Mouse (Mus musculus): ENCODE data around the gene Ankfy1.
"Not testable (repeated sequence)": the region's sequence is repeated elsewhere in the genome, so short reads cannot be mapped to it uniquely, and the experiment has no call there.

Gene Ankfy1

GRCm38 (mm10) chr11:72723165-72723564, 33.4 kb downstream of the Ankfy1 start:
- no peak for DNase-seq (ENCODE audit: low spot score)

GRCm38 (mm10) chr11:72723871-72724270, 34.1 kb downstream of the Ankfy1 start:
- no peak for DNase-seq (ENCODE audit: low spot score)

DNA sequence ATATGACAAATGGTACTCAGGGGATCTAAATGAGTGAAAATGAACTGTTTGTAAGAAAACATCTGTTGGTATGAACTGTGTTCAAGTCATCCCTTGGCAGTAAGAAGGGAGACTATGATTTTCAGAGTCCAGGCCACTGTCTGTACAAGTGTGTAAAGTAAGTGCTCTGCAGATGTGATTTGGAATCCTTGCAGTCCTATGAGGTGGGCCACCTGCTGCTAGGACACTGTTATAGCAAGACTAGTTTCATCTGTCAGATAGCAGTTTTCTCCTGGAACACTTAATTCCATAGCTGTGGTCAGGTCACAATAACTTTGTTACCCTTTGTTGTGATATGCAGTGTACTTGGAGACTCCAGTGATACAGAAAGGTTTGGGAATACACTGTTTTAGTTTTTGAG, 36.2 kb downstream of the Ankfy1 start:
- no peak for DNase-seq (ENCODE audit: low spot score)

GRCm38 (mm10) chr11:72733736-72734135, 43.9 kb downstream of the Ankfy1 start:
- no peak for DNase-seq (ENCODE audit: low spot score)

DNA sequence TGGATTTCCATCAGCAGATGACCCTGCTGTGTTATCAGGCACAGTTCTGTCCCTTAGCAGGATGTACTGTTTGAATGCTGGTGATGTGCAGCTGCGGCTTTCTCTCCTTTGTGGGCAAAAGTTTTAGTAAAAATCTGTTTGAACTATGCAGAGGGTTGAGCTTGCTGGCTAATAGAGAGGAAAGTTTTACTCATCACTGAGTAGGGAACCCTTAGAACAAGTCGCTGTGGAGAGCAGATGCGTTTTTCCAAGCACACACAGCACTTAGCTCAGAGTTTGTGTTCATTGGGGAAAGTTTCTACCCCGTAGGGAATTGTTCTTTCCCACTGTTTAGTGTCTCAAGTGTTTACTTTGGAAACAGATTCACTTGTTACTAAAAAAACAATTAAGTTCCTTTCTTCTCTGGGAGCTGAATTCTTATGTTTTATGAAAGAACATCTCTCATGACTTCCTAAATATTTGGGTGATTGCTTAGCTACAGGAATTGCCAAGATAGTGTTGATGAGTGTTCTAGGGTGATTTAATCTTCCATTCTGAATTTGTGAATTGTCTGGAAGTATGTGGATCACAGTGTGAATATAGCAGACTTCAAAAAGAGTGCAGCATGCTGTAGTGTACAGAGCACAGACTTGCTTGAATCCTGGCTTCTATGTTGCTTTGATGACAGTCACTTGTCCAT, 45.2 kb downstream of the Ankfy1 start:
- DNase-seq (ENCODE audit: low spot score) = no peak

DNA sequence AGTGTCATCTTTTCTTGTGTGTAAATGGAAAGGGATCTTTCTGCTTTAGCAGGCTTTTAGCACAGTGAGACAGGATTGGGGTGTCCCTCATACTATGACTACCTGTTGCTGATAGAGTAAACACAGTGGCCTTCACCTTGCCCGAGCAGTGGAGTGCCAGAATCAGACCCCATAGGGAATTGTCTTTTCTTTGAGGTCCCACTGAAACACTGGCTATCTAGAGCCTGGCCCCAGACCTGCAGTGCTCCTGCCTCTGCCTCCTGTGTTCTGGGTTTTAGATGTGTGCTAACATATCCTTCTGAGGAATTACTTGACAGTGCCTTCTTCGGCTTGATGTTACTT, 45.7 kb downstream of the Ankfy1 start:
- DNase-seq (ENCODE audit: low spot score) = no peak

GRCm38 (mm10) chr11:72736320-72736719, 46.5 kb downstream of the Ankfy1 start:
- DNase-seq (ENCODE audit: low spot score) = no peak

- not testable (repeated sequence) for DNase-seq (ENCODE audit: low spot score)
Observed at GRCm38 (mm10) chr11:72737517-72737916, 47.7 kb downstream of the Ankfy1 start.

DNA sequence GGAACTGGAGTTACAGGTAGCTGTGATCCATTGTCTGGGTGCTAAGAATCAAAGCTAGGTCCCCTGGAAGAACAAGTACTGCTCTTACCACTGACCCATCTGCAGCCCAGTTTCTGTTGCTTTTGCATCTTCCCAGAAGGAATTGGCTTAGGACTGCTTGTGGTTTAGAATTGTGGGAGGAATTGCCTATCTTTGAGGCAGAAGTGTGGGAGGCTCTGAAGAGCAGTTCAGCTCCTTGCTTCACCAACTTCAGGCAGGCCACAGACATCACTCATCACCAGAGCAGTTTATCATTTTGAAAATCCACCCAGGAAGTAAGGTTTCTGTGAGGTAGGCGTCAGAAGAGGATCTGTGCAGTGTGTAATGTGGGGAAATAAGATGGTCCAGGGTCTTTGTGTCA, 49.2 kb downstream of the Ankfy1 start:
- no peak for DNase-seq (ENCODE audit: low spot score)

GRCm38 (mm10) chr11:72751956-72752355, 62.1 kb downstream of the Ankfy1 start:
- DNase-seq (ENCODE audit: low spot score) = no peak

DNA sequence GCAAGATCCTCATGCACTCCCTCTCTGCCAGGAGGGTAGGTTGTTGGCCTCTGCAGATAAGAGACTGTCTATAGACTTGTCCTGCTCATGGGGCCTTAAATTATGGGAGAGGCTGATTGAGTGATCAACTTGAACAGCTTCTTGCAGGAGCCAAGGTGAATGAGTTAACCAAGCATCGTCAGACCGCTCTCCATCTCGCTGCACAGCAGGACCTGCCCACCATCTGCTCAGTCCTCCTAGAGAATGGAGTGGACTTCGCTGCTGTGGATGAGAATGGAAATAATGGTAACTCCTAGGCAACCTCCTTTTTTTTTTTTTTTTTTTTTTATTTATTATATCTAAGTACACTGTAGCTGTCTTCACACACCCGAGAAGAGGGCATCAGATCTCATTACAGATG, 68.5 kb downstream of the Ankfy1 start:
- DNase-seq (ENCODE audit: low spot score) = no peak

GRCm38 (mm10) chr11:72759581-72759980, 69.8 kb downstream of the Ankfy1 start:
- DNase-seq (ENCODE audit: low spot score) = no peak

GRCm38 (mm10) chr11:72760781-72761180, 71.0 kb downstream of the Ankfy1 start:
- DNase-seq (ENCODE audit: low spot score) = no peak

DNA sequence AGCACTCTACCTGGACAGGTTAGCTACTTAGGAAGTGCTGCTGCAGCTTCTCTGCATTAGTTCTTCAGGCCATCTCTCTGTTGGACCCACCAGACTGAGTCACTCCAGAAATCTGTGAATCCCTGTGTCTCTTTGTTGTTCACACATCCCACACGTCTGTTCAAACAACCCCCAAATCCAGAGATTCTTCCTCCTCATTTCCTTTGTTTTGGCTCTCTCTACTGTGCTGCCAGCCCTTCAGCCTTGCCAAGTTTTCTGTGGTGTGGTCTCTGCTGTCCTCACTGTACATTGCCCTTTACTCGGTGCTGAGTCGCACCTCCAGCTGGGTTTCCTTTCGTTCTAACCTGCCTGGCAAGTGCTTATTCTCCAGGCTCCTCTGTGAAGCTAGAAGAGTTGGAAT, 74.5 kb downstream of the Ankfy1 start:
- no peak for DNase-seq (ENCODE audit: low spot score)

- DNase-seq (ENCODE audit: low spot score) = no peak
Observed at GRCm38 (mm10) chr11:72767716-72768115, 77.9 kb downstream of the Ankfy1 start.

GRCm38 (mm10) chr11:72769061-72769460, 79.3 kb downstream of the Ankfy1 start:
- DNase-seq (ENCODE audit: low spot score) = no peak

- no peak for DNase-seq (ENCODE audit: low spot score)
Observed at GRCm38 (mm10) chr11:72770324-72770723, 80.5 kb downstream of the Ankfy1 start.

DNA sequence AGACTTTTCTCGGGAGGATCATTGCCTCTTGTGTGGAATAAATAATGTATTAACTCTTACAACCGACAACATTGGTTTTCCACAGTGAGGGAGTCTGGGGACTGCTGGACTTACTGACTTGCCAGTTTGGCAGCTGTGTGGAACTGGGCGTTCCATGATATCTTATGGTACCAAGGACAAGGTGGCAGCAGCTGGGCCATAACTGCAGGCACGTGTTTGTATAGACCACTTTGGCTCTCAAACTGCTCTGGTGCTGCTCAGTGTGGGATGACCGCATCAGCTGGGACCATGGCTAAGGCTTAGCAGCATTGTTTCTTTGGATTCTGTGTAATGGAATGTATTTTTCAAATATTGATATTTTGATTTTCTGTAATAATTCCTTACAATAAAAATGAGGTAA, 81.0 kb downstream of the Ankfy1 start:
- no peak for DNase-seq (ENCODE audit: low spot score)

GRCm38 (mm10) chr11:72771461-72771860, 81.7 kb downstream of the Ankfy1 start:
- DNase-seq (ENCODE audit: low spot score) = no peak

DNA sequence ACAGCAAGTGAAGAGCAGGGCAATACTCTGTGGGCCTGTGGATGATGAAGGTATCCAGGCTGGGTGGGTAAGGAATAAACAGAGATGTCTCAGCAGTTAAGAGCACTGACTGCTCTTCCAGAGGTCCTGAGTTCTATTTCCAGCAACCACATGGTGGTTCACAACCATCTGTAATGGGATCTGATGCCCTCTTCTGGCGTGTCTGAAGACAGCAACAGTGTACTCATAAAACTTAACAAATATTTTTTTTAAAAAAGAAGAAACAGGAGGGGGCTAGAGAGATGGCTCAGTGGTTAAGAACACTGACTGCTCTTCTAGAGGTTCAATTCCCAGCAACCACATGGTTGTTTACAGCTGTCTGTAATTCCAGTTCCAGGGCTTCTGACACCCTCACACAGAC, 82.8 kb downstream of the Ankfy1 start:
- not testable (repeated sequence) for DNase-seq (ENCODE audit: low spot score)

- no peak for DNase-seq (ENCODE audit: low spot score)
Observed at GRCm38 (mm10) chr11:72778957-72779356, 89.2 kb downstream of the Ankfy1 start.

DNA sequence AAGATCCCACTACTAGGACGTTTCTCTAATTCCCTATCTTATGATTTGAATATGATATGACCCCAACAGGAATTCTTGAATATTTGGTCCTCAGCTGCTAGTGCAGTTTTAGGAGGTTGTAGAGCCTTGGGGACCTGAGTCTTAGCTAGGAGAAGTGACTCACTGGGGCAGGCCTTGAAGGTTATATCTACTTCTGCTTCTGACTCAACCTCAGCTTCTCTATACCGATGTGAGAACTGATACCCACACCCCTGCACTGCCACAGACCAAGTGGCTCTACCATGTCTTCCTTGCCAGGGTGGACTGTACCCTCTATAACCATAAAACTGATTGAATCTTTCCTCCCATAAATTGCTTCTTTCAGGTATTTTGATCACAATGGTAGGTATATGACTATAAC, 92.3 kb downstream of the Ankfy1 start:
- DNase-seq (ENCODE audit: low spot score) = no peak

GRCm38 (mm10) chr11:72782503-72782902, 92.7 kb downstream of the Ankfy1 start:
- no peak for DNase-seq (ENCODE audit: low spot score)

GRCm38 (mm10) chr11:72792033-72792432, 102.2 kb downstream of the Ankfy1 start:
- DNase-seq (ENCODE audit: low spot score) = no peak

GRCm38 (mm10) chr11:72795149-72795454, 105.3 kb downstream of the Ankfy1 start:
- no peak for DNase-seq (ENCODE audit: low spot score)

Measured in ovary, postnatal 36 days (tissue).